Mouse (Mus musculus): ENCODE results near the gene Plau. TPM values are rescaled to one million over a fixed set of nuclear protein-coding genes. Genes with fewer than 3 reads are reported as not detected.

The Plau gene
- polyA plus RNA-seq, 1 experiment from 2014 or later: 0.99 TPM

DNA sequence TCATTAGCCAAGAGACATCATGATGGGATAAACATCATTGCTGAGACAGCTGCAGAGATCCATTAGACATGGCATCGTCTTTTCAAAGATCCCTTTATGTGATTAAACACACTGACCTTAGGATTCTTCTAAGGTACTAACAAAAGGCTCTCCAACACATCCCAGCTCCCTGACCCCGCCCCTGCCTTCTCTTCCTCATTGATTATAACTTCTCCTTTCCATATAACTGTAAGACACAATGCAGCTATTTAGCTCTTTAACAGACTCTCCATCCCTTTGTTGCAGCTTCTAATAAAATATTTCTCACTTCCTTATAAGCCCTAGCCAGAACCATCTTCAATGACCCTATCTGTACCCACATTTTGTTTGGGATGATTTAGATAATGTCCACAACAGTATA, 24.7 kb downstream of the Plau start:
- 66% methylated on average over 2 of the region's 2 CpGs for WGBS

DNA sequence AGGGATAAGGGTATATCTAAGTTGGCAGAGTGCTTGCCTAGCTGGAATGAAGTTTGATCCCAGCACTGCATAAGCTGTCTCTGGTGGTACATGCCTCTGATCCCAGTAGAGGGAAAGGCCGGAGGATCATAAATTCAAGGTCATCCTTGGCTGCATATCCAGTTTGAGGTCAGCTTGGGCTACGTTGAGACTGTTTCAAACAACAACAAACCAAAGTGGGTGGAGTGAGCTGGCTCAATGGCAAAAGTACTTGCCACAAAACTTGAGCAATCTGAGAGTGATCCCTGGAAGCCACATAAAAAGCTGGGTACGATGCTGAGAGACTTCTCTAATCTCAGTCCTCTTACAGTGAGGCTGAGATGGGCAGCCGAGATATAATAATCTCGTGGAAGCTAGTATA, 25.1 kb downstream of the Plau start:
- ATAC-seq (ENCODE audit: insufficient read depth): no peak

More for the DNA sequence above, 24.7 kb downstream of the Plau start:
- Histone ChIP-seq H3K4me1 (ENCODE audit: insufficient read depth) (no peaks in the 10 kb centered on the region; the same call in 1 of the 2 replicates), H3K9ac (no peak overlapping the region), H3K4me2 (no peak overlapping the region), H3K9me3 (ENCODE audit: low read depth, low read length) (no peaks in the 10 kb centered on the region), H3K4me3 (ENCODE audit: low read depth, low read length) (no peak overlapping the region), H3K27ac (ENCODE audit: low read depth) (no peak overlapping the region), H3K36me3 (ENCODE audit: insufficient read depth) (no peaks in the 10 kb centered on the region), H3K27me3 (ENCODE audit: insufficient read depth, low read length) (no peaks in the 10 kb centered on the region)
- no peak for DNase-seq
- ATAC-seq (ENCODE audit: insufficient read depth): no peak
- no peak for TF ChIP-seq CTCF (IDR thresholded peaks at IDR 0.05; ENCODE audit: low read depth)

DNA sequence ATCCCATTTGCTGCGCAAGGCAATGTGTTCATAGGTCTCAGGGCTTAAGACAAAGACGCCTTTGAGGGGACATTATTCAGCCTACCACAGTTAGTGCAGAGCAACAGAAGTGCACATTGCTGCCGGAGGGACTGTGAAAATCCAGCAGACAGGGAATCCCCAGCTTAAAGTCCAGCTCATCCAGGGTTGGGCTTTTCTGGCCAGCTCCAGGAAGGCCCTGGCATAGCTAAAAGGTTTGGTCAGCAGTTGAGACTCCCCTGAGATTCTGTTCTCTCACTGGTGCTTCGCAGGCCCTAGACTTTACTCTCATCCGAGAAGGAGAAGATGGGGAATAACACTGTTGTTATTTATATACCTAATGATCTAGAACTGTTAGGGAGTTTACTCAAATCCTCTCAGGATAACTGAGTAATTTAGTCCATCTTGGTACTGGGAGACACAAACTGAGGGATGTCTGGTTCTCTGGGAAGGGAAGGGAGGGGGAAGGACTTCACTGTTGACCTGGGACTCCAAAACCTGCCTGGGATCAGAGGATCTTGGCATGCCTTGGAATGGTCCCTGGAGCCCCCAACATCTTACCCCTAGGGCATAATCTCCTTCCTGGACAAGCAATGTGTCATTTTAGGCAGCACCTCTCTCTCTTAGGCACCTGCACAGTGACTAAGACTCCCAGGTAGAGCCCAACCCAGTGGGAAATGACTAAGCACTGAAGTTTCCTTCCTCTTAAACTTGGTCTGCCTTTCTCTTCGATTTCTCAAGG, 27.0 kb downstream of the Plau start:
- TF ChIP-seq CTCF (IDR thresholded peaks at IDR 0.05; ENCODE audit: low read depth): no peak
- DNase-seq: no peak
- Histone ChIP-seq H3K4me1 (ENCODE audit: insufficient read depth) (no peaks in the 10 kb centered on the region; the same call in 1 of the 2 replicates), H3K36me3 (ENCODE audit: insufficient read depth) (no peaks in the 10 kb centered on the region), H3K9me3 (ENCODE audit: low read depth, low read length) (no peaks in the 10 kb centered on the region), H3K27me3 (ENCODE audit: insufficient read depth, low read length) (no peaks in the 10 kb centered on the region), H3K9ac (no peak overlapping the region), H3K4me2 (no peak overlapping the region), H3K27ac (ENCODE audit: low read depth) (no peak overlapping the region), H3K4me3 (ENCODE audit: low read depth, low read length) (no peak overlapping the region)
- ATAC-seq (ENCODE audit: insufficient read depth): no peak
- WGBS: 70% methylated on average over 6 of the region's 6 CpGs

More for the DNA sequence above, 25.1 kb downstream of the Plau start:
- Histone ChIP-seq H3K9ac (no peak overlapping the region), H3K4me3 (ENCODE audit: low read depth, low read length) (no peak overlapping the region), H3K4me2 (no peak overlapping the region), H3K27me3 (ENCODE audit: insufficient read depth, low read length) (no peaks in the 10 kb centered on the region), H3K9me3 (ENCODE audit: low read depth, low read length) (no peaks in the 10 kb centered on the region), H3K27ac (ENCODE audit: low read depth) (no peak overlapping the region), H3K36me3 (ENCODE audit: insufficient read depth) (no peaks in the 10 kb centered on the region), H3K4me1 (ENCODE audit: insufficient read depth) (no peaks in the 10 kb centered on the region; the same call in 1 of the 2 replicates)
- 60% methylated on average over 5 of the region's 5 CpGs for WGBS
- TF ChIP-seq CTCF (IDR thresholded peaks at IDR 0.05; ENCODE audit: low read depth): no peak
- DNase-seq: no peak

DNA sequence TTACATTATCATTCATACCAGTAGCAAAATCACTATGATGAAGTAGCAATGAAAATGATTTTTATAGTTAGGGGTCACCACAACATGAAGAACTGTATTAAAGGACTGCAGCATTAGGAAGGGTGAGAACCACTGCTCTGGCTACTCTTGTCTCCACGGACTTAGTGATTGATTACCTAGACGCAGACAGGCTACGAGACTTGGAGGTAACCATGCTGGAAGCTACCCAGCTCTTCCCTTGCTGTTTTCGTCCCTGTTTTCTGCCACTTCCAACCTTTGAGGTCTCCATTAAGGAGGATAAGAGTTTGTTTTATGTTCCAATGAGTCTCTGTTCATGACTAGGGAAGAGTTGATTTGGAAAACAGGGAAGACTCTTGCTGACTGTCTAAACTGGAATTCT, 27.7 kb downstream of the Plau start:
- Histone ChIP-seq H3K4me2 (no peak overlapping the region), H3K4me3 (ENCODE audit: low read depth, low read length) (no peak overlapping the region), H3K27me3 (ENCODE audit: insufficient read depth, low read length) (no peaks in the 10 kb centered on the region), H3K36me3 (ENCODE audit: insufficient read depth) (no peaks in the 10 kb centered on the region), H3K4me1 (ENCODE audit: insufficient read depth) (no peaks in the 10 kb centered on the region; the same call in 1 of the 2 replicates), H3K9me3 (ENCODE audit: low read depth, low read length) (no peaks in the 10 kb centered on the region), H3K9ac (no peak overlapping the region), H3K27ac (ENCODE audit: low read depth) (no peak overlapping the region)
- ATAC-seq (ENCODE audit: insufficient read depth) (no peak), DNase-seq (no peak)
- 26% methylated on average over 4 of the region's 4 CpGs for WGBS
- TF ChIP-seq CTCF (IDR thresholded peaks at IDR 0.05; ENCODE audit: low read depth): no peak

DNA sequence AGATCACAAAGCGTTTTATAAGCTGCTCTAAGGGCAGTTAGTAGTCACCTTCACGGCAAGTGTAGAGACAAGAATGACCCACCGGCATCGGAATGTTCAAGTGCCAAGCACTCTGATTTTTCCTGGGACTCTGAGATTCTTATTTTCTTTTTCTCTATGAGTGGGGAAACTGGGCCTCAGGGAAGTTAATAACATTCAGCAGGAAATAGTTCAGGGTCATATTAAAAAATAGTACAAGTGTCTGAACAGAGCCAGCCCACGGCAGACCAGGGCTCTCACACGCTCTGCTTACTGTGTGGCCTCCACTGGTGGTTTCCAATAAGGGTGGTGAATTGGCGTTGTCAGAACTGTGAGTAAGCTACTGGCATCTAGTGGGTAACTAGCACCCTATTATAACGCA, 29.1 kb downstream of the Plau start:
- 76% methylated on average over 8 of the region's 8 CpGs for WGBS
- ATAC-seq (ENCODE audit: insufficient read depth) (no peak), DNase-seq (no peak)
- no peaks in the 10 kb centered on the region for H3K27me3 ChIP-seq (ENCODE audit: insufficient read depth, low read length)
- no peaks in the 10 kb centered on the region; the same call in 1 of the 2 replicates for H3K4me1 ChIP-seq (ENCODE audit: insufficient read depth)
- H3K4me3 ChIP-seq (ENCODE audit: low read depth, low read length): no peak overlapping the region
- TF ChIP-seq CTCF (IDR thresholded peaks at IDR 0.05; ENCODE audit: low read depth): no peak
- H3K9me3 ChIP-seq (ENCODE audit: low read depth, low read length): no peaks in the 10 kb centered on the region
- no peak overlapping the region for H3K4me2 ChIP-seq
- no peak overlapping the region; the same call in 1 of the 2 replicates for H3K27ac ChIP-seq (ENCODE audit: low read depth)
- H3K9ac ChIP-seq: no peak overlapping the region
- H3K36me3 ChIP-seq (ENCODE audit: insufficient read depth): no peaks in the 10 kb centered on the region

DNA sequence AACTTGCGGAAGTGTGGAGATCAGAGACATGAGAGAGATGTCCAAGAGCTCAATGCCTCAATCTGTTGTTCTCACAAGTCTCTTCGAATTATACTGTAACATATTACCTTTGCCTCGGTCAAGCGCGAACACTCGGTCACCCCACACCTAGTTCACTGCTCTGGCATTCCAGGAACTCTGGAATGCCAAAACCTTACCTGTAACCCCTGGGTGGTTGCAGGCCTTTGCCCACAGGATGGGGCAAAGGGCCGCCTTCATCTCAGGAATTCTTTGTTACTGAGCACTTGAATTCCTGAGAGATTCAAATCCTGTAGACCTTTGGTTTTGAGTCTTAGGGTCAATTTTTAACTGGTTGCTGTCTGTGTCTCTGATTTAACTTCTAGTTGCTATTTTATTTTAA, 29.9 kb downstream of the Plau start:
- H3K36me3 ChIP-seq (ENCODE audit: insufficient read depth): no peaks in the 10 kb centered on the region
- H3K9ac ChIP-seq: no peak overlapping the region
- H3K27ac ChIP-seq (ENCODE audit: low read depth): no peak overlapping the region
- H3K4me1 ChIP-seq (ENCODE audit: insufficient read depth): no peaks in the 10 kb centered on the region; the same call in 1 of the 2 replicates
- no peaks in the 10 kb centered on the region for H3K9me3 ChIP-seq (ENCODE audit: low read depth, low read length)
- H3K27me3 ChIP-seq (ENCODE audit: insufficient read depth, low read length): no peaks in the 10 kb centered on the region
- no peak overlapping the region for H3K4me3 ChIP-seq (ENCODE audit: low read depth, low read length)
- TF ChIP-seq CTCF (IDR thresholded peaks at IDR 0.05; ENCODE audit: low read depth): no peak
- no peak for DNase-seq
- no peak overlapping the region for H3K4me2 ChIP-seq
- ATAC-seq (ENCODE audit: insufficient read depth): no peak
- 76% methylated on average over 7 of the region's 7 CpGs for WGBS

DNA sequence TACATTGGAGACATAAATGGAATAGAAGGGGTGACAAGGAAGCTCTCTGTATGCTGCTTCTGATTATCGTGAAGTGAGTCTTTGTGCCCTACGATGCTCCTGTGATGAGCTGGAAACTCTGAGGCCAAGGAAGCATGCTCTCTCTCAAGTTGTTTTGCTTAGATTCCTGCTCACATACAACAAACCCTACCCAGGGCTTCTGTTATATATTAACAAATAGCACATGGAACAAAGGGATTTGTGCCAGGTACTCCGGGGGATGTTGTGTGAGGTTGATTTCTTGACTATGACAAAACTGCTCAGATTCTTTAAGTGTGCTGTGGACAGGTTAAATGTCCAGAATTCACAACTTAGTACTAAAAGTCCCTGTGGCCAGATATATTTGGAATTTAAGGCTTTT, 33.6 kb downstream of the Plau start:
- Histone ChIP-seq H3K4me2 (no peak overlapping the region), H3K27me3 (ENCODE audit: insufficient read depth, low read length) (no peaks in the 10 kb centered on the region), H3K36me3 (ENCODE audit: insufficient read depth) (no peaks in the 10 kb centered on the region), H3K4me3 (ENCODE audit: low read depth, low read length) (no peak overlapping the region), H3K27ac (ENCODE audit: low read depth) (no peak overlapping the region), H3K9ac (no peak overlapping the region), H3K9me3 (ENCODE audit: low read depth, low read length) (no peaks in the 10 kb centered on the region), H3K4me1 (ENCODE audit: insufficient read depth) (no peaks in the 10 kb centered on the region; the same call in 1 of the 2 replicates)
- 84% methylated on average over 3 of the region's 3 CpGs for WGBS
- ATAC-seq (ENCODE audit: insufficient read depth) (no peak), DNase-seq (no peak)
- TF ChIP-seq CTCF (IDR thresholded peaks at IDR 0.05; ENCODE audit: low read depth): no peak
